Mouse (Mus musculus) brown adipose tissue, adult 24 weeks (tissue): Measurements from ENCODE around the gene Zfp668. TPM values are rescaled to one million over a fixed set of nuclear protein-coding genes. Genes with fewer than 3 reads are reported as not detected.
A peak's percentile ranks its signal among the peaks of the same experiment; 100 is the strongest.

ENCODE experiments used
- H3K27ac ChIP-seq: fragments of 200-500 bp; replicated peaks from 2 replicates; pipeline ENCODE4 v1.5.1; 2012; ENCODE audit warnings: low read depth, mild to moderate bottlenecking, low read length
- H3K4me1 ChIP-seq: fragments of 200-500 bp; 2 replicates; pipeline ENCODE4 v1.6.1; 2012; ENCODE audit warnings: low read length, mixed read lengths; ENCODE audit not compliant: control insufficient read depth, insufficient read depth, insufficient read length
- H3K4me3 ChIP-seq: fragments of 200-500 bp; 2 replicates; pipeline ENCODE4 v1.5.1; 2012; ENCODE audit warnings: low read depth, mild to moderate bottlenecking, low read length, moderate library complexity; ENCODE audit not compliant: insufficient read depth
- polyA plus RNA-seq: library from polyadenylated mRNA; stranded (reverse); fragments of >200 nt; gene quantifications from 2 replicates; pipeline ENCODE4 v1.2.4, GENCODE M21; 2012; ENCODE audit not compliant: missing spikeins, insufficient read depth, insufficient read length

The Zfp668 gene
- polyA plus RNA-seq, 1 experiment = 1.4 TPM

DNA sequence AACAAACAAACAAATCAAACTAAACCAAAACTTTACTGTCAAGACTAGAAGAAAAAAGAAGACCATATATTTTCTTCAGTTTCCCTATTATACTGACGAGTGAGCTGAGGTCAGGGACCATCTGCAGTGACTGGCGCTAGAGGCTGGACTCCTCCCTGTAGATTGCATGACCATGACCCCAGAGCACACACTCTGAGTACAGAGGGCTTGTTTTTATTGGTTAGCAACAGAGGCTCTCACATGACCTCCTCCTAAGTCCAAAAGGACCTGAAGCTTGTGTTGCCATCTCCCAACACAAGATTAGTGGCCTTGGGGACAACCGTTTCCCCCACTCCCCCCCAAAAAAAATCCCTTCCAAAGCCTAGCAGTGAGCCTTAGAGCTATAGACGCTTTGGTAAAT, 62.8 kb downstream of the Zfp668 start:
- peaks cover 21% of the 10 kb centered on the region for H3K4me1 ChIP-seq
- H3K27ac ChIP-seq = peak overlapping the region; percentile 93
- peak overlapping the region; percentile 26 for H3K4me3 ChIP-seq

Other genes starting within 250 kb of the Zfp668 start
- 15.7 and 17.4 TPM in 2 replicates for gene Bcl7c, start 167.9 kb downstream of the Zfp668 start, polyA plus RNA-seq
- 7.3 and 10.5 TPM in 2 replicates for gene Ctf1, start 164.1 kb downstream of the Zfp668 start, polyA plus RNA-seq
- gene Ctf2, start 144.7 kb downstream of the Zfp668 start, polyA plus RNA-seq = not detected in 2 replicates
- 2.7 and 3.2 TPM in 2 replicates for gene Fbxl19, start 132.3 kb downstream of the Zfp668 start, polyA plus RNA-seq
- 16.8 and 23.1 TPM in 2 replicates for gene Orai3, start 107.0 kb downstream of the Zfp668 start, polyA plus RNA-seq
- gene Setd1a, start 100.2 kb downstream of the Zfp668 start, polyA plus RNA-seq = 11.7 and 13.6 TPM in 2 replicates
- gene Gm49388, start 91.2 kb downstream of the Zfp668 start, polyA plus RNA-seq = 0.54 TPM in 1 of 2 replicates, not detected in the other
- gene Hsd3b7, start 76.2 kb downstream of the Zfp668 start, polyA plus RNA-seq = 39.6 and 47.1 TPM in 2 replicates
- 89.1 and 91.8 TPM in 2 replicates for gene Stx4a, start 52.5 kb downstream of the Zfp668 start, polyA plus RNA-seq
- 4.8 and 8.4 TPM in 2 replicates for gene Stx1b, start 52.3 kb downstream of the Zfp668 start, polyA plus RNA-seq
- gene Zfp646, start 607 bp downstream of the Zfp668 start, polyA plus RNA-seq = 6.3 and 6.8 TPM in 2 replicates
- gene Prss53, start 14.1 kb upstream of the Zfp668 start, polyA plus RNA-seq = 0.67 and 1.1 TPM in 2 replicates
- not detected in 2 replicates for gene Gm21974, start 18.6 kb upstream of the Zfp668 start, polyA plus RNA-seq
- gene Vkorc1, start 18.8 kb upstream of the Zfp668 start, polyA plus RNA-seq = 72.3 and 86.0 TPM in 2 replicates
- 202 and 239 TPM in 2 replicates for gene Bckdk, start 27.3 kb upstream of the Zfp668 start, polyA plus RNA-seq
- gene Kat8, start 35.7 kb upstream of the Zfp668 start, polyA plus RNA-seq = 17.9 and 21.4 TPM in 2 replicates
- 0.79 TPM in 1 of 2 replicates, not detected in the other for gene Prss8, start 53.3 kb upstream of the Zfp668 start, polyA plus RNA-seq
- gene Prss36, start 69.9 kb upstream of the Zfp668 start, polyA plus RNA-seq = 20.2 and 23.7 TPM in 2 replicates
- gene Fus, start 90.6 kb upstream of the Zfp668 start, polyA plus RNA-seq = 250 and 260 TPM in 2 replicates
- gene Pycard, start 117.0 kb upstream of the Zfp668 start, polyA plus RNA-seq = 0.79 and 3.6 TPM in 2 replicates
- gene Trim72, start 127.1 kb upstream of the Zfp668 start, polyA plus RNA-seq = 0.48 and 2.6 TPM in 2 replicates
- 4.6 and 6.0 TPM in 2 replicates for gene Itgam, start 185.8 kb upstream of the Zfp668 start, polyA plus RNA-seq
- gene Gm49368, start 185.9 kb upstream of the Zfp668 start, polyA plus RNA-seq = not detected in 2 replicates